Comparison of ENCODE assay signal across 10 mouse cellular contexts in the genomic region with DNA sequence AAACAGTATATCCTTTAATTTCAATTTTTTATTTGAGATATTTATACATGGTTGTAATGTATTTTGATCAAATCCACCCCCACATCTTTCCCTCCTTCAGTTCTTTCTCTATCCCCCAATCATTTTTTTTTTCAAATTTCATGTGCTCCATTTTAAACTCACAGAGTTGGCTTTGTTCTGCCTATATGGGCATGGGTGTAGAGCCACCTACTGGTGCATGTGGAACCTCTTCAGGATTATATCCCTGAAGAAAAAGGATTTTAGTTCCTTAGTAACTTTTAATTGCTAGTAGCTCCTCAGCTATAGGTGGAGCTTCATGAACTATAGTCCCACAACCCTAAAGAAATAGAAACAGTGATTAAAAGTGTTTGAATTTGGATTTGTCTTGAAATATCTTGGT.
A peak's percentile ranks its signal among the peaks of the same experiment; 100 is the strongest.
DNase-seq lines count a peak whose midpoint lies in the region; ATAC-seq and TF ChIP-seq lines count a peak whose summit lies in the region.
"Had no signal": no experiment of that assay in that cellular context is flagged by ENCODE, and none has a peak within 500 bp of the region (broad histone marks: within the 10 kb centered on the region; RNA-seq: fewer than 3 reads in every experiment).

No protein-coding gene starts in this region.

- DNase-seq in gastrocnemius, adult 2 months, result no peak
- DNase-seq in gastrocnemius, adult 8-10 months (ENCODE audit: low spot score in 2 of 2), result no peak
- no peak for DNase-seq in liver, embryonic 14.5 days (ENCODE audit: low read depth in 3 of 3, low spot score in 3 of 3)
- DNase-seq in liver, result no peak
- peak; percentile 56 for DNase-seq in adipocyte (ENCODE audit: low spot score)
- DNase-seq in lung, postnatal 14 days, result peak; percentile 37
- no peak for DNase-seq in right cerebral cortex, postnatal 14 days
- no peak for DNase-seq in layer of hippocampus, postnatal 14 days (ENCODE audit: low spot score in 2 of 2)
- DNase-seq: cerebellum, adult 8-10 months had no signal

- H3K4me2 ChIP-seq in liver, embryonic 14.5 days (ENCODE audit: low read depth), result no peak overlapping the region
- H3K4me2 ChIP-seq: lung, embryonic 15.5 days had no signal

- H3K9me3 ChIP-seq in liver, embryonic 14.5 days (ENCODE audit: control insufficient read depth, low read length), result no peaks in the 10 kb centered on the region
- H3K9me3 ChIP-seq: lung, embryonic 15.5 days had no signal

- H3K27ac ChIP-seq in gastrocnemius, adult 2 months, result no peak overlapping the region
- H3K27ac ChIP-seq in liver, embryonic 14.5 days, result no peak overlapping the region
- H3K27ac ChIP-seq: lung, embryonic 15.5 days had no signal

- H3K4me1 ChIP-seq in liver, embryonic 14.5 days (replicated peaks; ENCODE audit: control insufficient read depth in 2 of 2, insufficient read depth in 2 of 2, low read length in 1 of 2), result no peaks in the 10 kb centered on the region
- H3K4me1 ChIP-seq: lung, embryonic 15.5 days had no signal

- no peak overlapping the region for H3K4me3 ChIP-seq in gastrocnemius, adult 2 months
- no peak overlapping the region for H3K4me3 ChIP-seq in liver, embryonic 14.5 days (ENCODE audit: insufficient read depth in 1 of 2, low read depth in 2 of 2, low read length in 2 of 2)
- H3K4me3 ChIP-seq: lung, embryonic 15.5 days had no signal

- H3K36me3 ChIP-seq in liver, embryonic 14.5 days (replicated peaks; ENCODE audit: control insufficient read depth, insufficient read depth, low read depth), result no peaks in the 10 kb centered on the region
- H3K36me3 ChIP-seq: lung, embryonic 15.5 days had no signal

- TF ChIP-seq CTCF in gastrocnemius, adult 2 months (IDR thresholded peaks at IDR 0.05), result peak; percentile 58
- peak; percentile 7; the same call in 1 of the 2 replicates for TF ChIP-seq CTCF in liver, embryonic 14.5 days (IDR thresholded peaks at IDR 0.05; ENCODE audit: low read depth)

- no peaks in the 10 kb centered on the region for H3K27me3 ChIP-seq in liver, embryonic 14.5 days (ENCODE audit: control insufficient read depth, insufficient read depth, low read length)
- H3K27me3 ChIP-seq: lung, embryonic 15.5 days had no signal

- no peak for ATAC-seq in liver, embryonic 14.5 days (ENCODE audit: insufficient read depth)

- no peak for TF ChIP-seq EP300 in liver, embryonic 14.5 days (IDR thresholded peaks at IDR 0.05; ENCODE audit: low read depth)

- intact Hi-C loops in gastrocnemius, adult 2 months (cut with DNase I), result loop anchor here (5.0 kb wide), 1 partner anchor 529 kb away; no protein-coding TSS in a partner anchor

- H3K9ac ChIP-seq in liver, embryonic 14.5 days (replicated peaks), result no peak overlapping the region
- H3K9ac ChIP-seq: lung, embryonic 15.5 days had no signal

Comparison
In these comparisons a context has a peak if more than half of its experiments do, and no peak if none do; other contexts are left out.
1. DNase-seq: peak in adipocyte (single experiment) and lung, postnatal 14 days (single experiment); none in gastrocnemius, adult 2 months (single experiment), gastrocnemius, adult 8-10 months (0 of 2), liver, embryonic 14.5 days (0 of 3), liver (single experiment), right cerebral cortex, postnatal 14 days (single experiment) and layer of hippocampus, postnatal 14 days (0 of 2).